Mouse (Mus musculus) stomach, embryonic 15.5 days (tissue): ENCODE data around the gene Nudt2. TPM values are rescaled to one million over a fixed set of nuclear protein-coding genes. Genes with fewer than 3 reads are reported as not detected.

ENCODE experiments used
- ATAC-seq: fragments of 200-750 bp; cut with Nextera tagmentation; 2 replicates; pipeline ENCODE4 v1.8.0; 2017; ENCODE audit warnings: low read depth, moderate number of reproducible peaks, moderate TSS enrichment; ENCODE audit not compliant: insufficient read depth, low FRiP score
- H3K27ac ChIP-seq: fragments of 300-500 bp; sonication (generic); 2 replicates; pipeline ENCODE4 v1.5.1; 2015; ENCODE audit warnings: mild to moderate bottlenecking, inconsistent platforms
- H3K27me3 ChIP-seq: fragments of 300-500 bp; sonication (generic); replicated peaks from 2 replicates; pipeline ENCODE4 v1.6.1; 2015; ENCODE audit warnings: inconsistent platforms
- H3K36me3 ChIP-seq: fragments of 300-500 bp; sonication (generic); 2 replicates; pipeline ENCODE4 v1.6.1; 2015; ENCODE audit warnings: inconsistent platforms
- H3K4me1 ChIP-seq: fragments of 300-500 bp; sonication (generic); 2 replicates; pipeline ENCODE4 v1.6.1; 2015; ENCODE audit warnings: inconsistent platforms
- H3K4me2 ChIP-seq: fragments of 300-500 bp; sonication (generic); 2 replicates; pipeline ENCODE4 v1.6.1; 2015; ENCODE audit warnings: mild to moderate bottlenecking, inconsistent platforms
- H3K4me3 ChIP-seq: fragments of 300-500 bp; sonication (generic); replicated peaks from 2 replicates; pipeline ENCODE4 v1.5.1; 2015; ENCODE audit warnings: inconsistent platforms
- H3K9ac ChIP-seq: fragments of 300-500 bp; sonication (generic); 2 replicates; pipeline ENCODE4 v1.6.1; 2015; ENCODE audit warnings: inconsistent platforms
- H3K9me3 ChIP-seq: fragments of 300-500 bp; sonication (generic); 2 replicates; pipeline ENCODE4 v1.6.1; 2016; ENCODE audit warnings: inconsistent platforms
- WGBS: fragments of 180-500 bp; shearing (Covaris S2); methylation state at CpG from one replicate; pipeline ENCODE4 v1.1.7; 2015; 5-methylcytosine and 5-hydroxymethylcytosine counted together
- polyA plus RNA-seq: library from polyadenylated mRNA; unstranded; fragments of >200 nt; fragmentation: Nextera tagmentation; extraction: Ambion mirVana; gene quantifications from 2 replicates; pipeline ENCODE4 v1.2.1, GENCODE M21; 2015

The Nudt2 gene
- polyA plus RNA-seq, 1 experiment from 2014 or later, result 55.7 TPM

GRCm38 (mm10) chr4:41470684-41471383 lies 5.9 kb downstream of the Nudt2 start:
- Histone ChIP-seq H3K27ac (no peak overlapping the region), H3K4me1 (peaks cover 5% of the 10 kb centered on the region), H3K4me3 (no peak overlapping the region), H3K4me2 (no peak overlapping the region), H3K9me3 (no peaks in the 10 kb centered on the region), H3K27me3 (no peaks in the 10 kb centered on the region), H3K9ac (no peak overlapping the region), H3K36me3 (no peaks in the 10 kb centered on the region)
- ATAC-seq, result no peak
- WGBS, result 51% methylated on average over 5 of the region's 5 CpGs

GRCm38 (mm10) chr4:41471384-41471689 lies 6.4 kb downstream of the Nudt2 start:
- WGBS, result 79% methylated on average over 1 of the region's 1 CpGs
- no peaks in the 10 kb centered on the region for H3K36me3 ChIP-seq
- no peak overlapping the region for H3K4me3 ChIP-seq
- no peak overlapping the region for H3K27ac ChIP-seq
- no peak for ATAC-seq
- H3K9ac ChIP-seq, result no peak overlapping the region
- no peaks in the 10 kb centered on the region for H3K27me3 ChIP-seq
- no peaks in the 10 kb centered on the region for H3K9me3 ChIP-seq
- peaks cover 3% of the 10 kb centered on the region; the same call in 1 of the 2 replicates for H3K4me1 ChIP-seq
- no peak overlapping the region for H3K4me2 ChIP-seq

- 83% methylated on average over 9 of the region's 9 CpGs for WGBS
- no peaks in the 10 kb centered on the region for H3K9me3 ChIP-seq
- H3K4me1 ChIP-seq, result peaks cover 7% of the 10 kb centered on the region; the same call in 1 of the 2 replicates
- H3K4me2 ChIP-seq, result no peak overlapping the region
- no peak overlapping the region for H3K4me3 ChIP-seq
- no peaks in the 10 kb centered on the region for H3K27me3 ChIP-seq
- H3K36me3 ChIP-seq, result no peaks in the 10 kb centered on the region
- no peak overlapping the region for H3K9ac ChIP-seq
- ATAC-seq, result no peak
- H3K27ac ChIP-seq, result no peak overlapping the region
These were observed 12.8 kb downstream of the Nudt2 start for GRCm38 (mm10) chr4:41477648-41478160.

- Histone ChIP-seq H3K4me2 (no peak overlapping the region), H3K4me1 (peaks cover 7% of the 10 kb centered on the region; the same call in 1 of the 2 replicates), H3K27ac (peak overlapping the region; percentile 81), H3K36me3 (no peaks in the 10 kb centered on the region), H3K9ac (no peak overlapping the region), H3K27me3 (no peaks in the 10 kb centered on the region), H3K4me3 (no peak overlapping the region), H3K9me3 (no peaks in the 10 kb centered on the region)
- ATAC-seq, result no peak
- WGBS, result 57% methylated on average over 4 of the region's 4 CpGs
These were observed 14.0 kb downstream of the Nudt2 start for GRCm38 (mm10) chr4:41478751-41479455.

GRCm38 (mm10) chr4:41479456-41479804 lies 14.5 kb downstream of the Nudt2 start:
- ATAC-seq, result peak; percentile 80

GRCm38 (mm10) chr4:41480254-41480653 lies 15.3 kb downstream of the Nudt2 start:
- H3K4me3 ChIP-seq, result no peak overlapping the region
- H3K27me3 ChIP-seq, result no peaks in the 10 kb centered on the region
- H3K36me3 ChIP-seq, result no peaks in the 10 kb centered on the region
- H3K9ac ChIP-seq, result no peak overlapping the region
- WGBS, result 62% methylated on average over 8 of the region's 8 CpGs
- H3K9me3 ChIP-seq, result no peaks in the 10 kb centered on the region
- H3K4me1 ChIP-seq, result peaks cover 7% of the 10 kb centered on the region; the same call in 1 of the 2 replicates
- H3K4me2 ChIP-seq, result no peak overlapping the region
- no peak for ATAC-seq
- H3K27ac ChIP-seq, result peak overlapping the region; percentile 81

More at GRCm38 (mm10) chr4:41479456-41479804, 14.5 kb downstream of the Nudt2 start:
- Histone ChIP-seq H3K9me3 (no peaks in the 10 kb centered on the region), H3K4me3 (no peak overlapping the region), H3K27ac (peak overlapping the region; percentile 81), H3K27me3 (no peaks in the 10 kb centered on the region), H3K36me3 (no peaks in the 10 kb centered on the region), H3K4me1 (peaks cover 7% of the 10 kb centered on the region; the same call in 1 of the 2 replicates), H3K4me2 (no peak overlapping the region), H3K9ac (no peak overlapping the region)
- 52% methylated on average over 1 of the region's 1 CpGs for WGBS

- Histone ChIP-seq H3K4me2 (no peak overlapping the region), H3K27me3 (no peaks in the 10 kb centered on the region), H3K4me1 (peaks cover 7% of the 10 kb centered on the region; the same call in 1 of the 2 replicates), H3K36me3 (no peaks in the 10 kb centered on the region), H3K27ac (peak overlapping the region; percentile 70), H3K4me3 (no peak overlapping the region), H3K9ac (no peak overlapping the region), H3K9me3 (no peaks in the 10 kb centered on the region)
- ATAC-seq, result peak; percentile 61
- WGBS, result 30% methylated on average over 6 of the region's 6 CpGs
These were observed 16.7 kb downstream of the Nudt2 start for GRCm38 (mm10) chr4:41481601-41482017.

GRCm38 (mm10) chr4:41492951-41493350 lies 28.0 kb downstream of the Nudt2 start:
- H3K4me1 ChIP-seq, result peaks cover 6% of the 10 kb centered on the region
- H3K27me3 ChIP-seq, result peaks cover 14% of the 10 kb centered on the region
- WGBS, result 77% methylated on average over 7 of the region's 7 CpGs
- no peak overlapping the region for H3K4me2 ChIP-seq
- no peak overlapping the region for H3K4me3 ChIP-seq
- no peak for ATAC-seq
- no peak overlapping the region for H3K9ac ChIP-seq
- no peaks in the 10 kb centered on the region for H3K9me3 ChIP-seq
- no peak overlapping the region; the same call in 1 of the 2 replicates for H3K27ac ChIP-seq
- H3K36me3 ChIP-seq, result no peaks in the 10 kb centered on the region

- H3K36me3 ChIP-seq, result no peaks in the 10 kb centered on the region
- 55% methylated on average over 3 of the region's 3 CpGs for WGBS
- peaks cover 20% of the 10 kb centered on the region for H3K27me3 ChIP-seq
- ATAC-seq, result peak; percentile 53; the same call in 1 of the 2 replicates
- H3K9ac ChIP-seq, result no peak overlapping the region
- no peak overlapping the region for H3K4me2 ChIP-seq
- H3K4me3 ChIP-seq, result no peak overlapping the region
- peaks cover 12% of the 10 kb centered on the region for H3K4me1 ChIP-seq
- H3K27ac ChIP-seq, result no peak overlapping the region; the same call in 1 of the 2 replicates
- H3K9me3 ChIP-seq, result no peaks in the 10 kb centered on the region
These were observed 28.6 kb downstream of the Nudt2 start for GRCm38 (mm10) chr4:41493464-41494116.

GRCm38 (mm10) chr4:41494378-41494777 lies 29.4 kb downstream of the Nudt2 start:
- peaks cover 28% of the 10 kb centered on the region for H3K27me3 ChIP-seq
- no peak overlapping the region for H3K4me2 ChIP-seq
- WGBS, result 36% methylated on average over 3 of the region's 3 CpGs
- H3K9me3 ChIP-seq, result no peaks in the 10 kb centered on the region
- no peak overlapping the region for H3K4me3 ChIP-seq
- H3K9ac ChIP-seq, result no peak overlapping the region
- no peak overlapping the region for H3K27ac ChIP-seq
- no peaks in the 10 kb centered on the region for H3K36me3 ChIP-seq
- ATAC-seq, result no peak
- peaks cover 19% of the 10 kb centered on the region for H3K4me1 ChIP-seq

- Histone ChIP-seq H3K36me3 (no peaks in the 10 kb centered on the region), H3K27ac (no peak overlapping the region), H3K4me1 (peaks cover 19% of the 10 kb centered on the region), H3K4me3 (no peak overlapping the region), H3K27me3 (peaks cover 35% of the 10 kb centered on the region), H3K9ac (no peak overlapping the region), H3K4me2 (no peak overlapping the region), H3K9me3 (no peaks in the 10 kb centered on the region)
- 85% methylated on average over 3 of the region's 4 CpGs for WGBS
- no peak for ATAC-seq
These were observed 30.1 kb downstream of the Nudt2 start for GRCm38 (mm10) chr4:41495076-41495475.

- Histone ChIP-seq H3K9me3 (no peaks in the 10 kb centered on the region), H3K27ac (no peak overlapping the region)
- WGBS, result 87% methylated on average over 11 of the region's 11 CpGs
These were observed 30.9 kb downstream of the Nudt2 start for GRCm38 (mm10) chr4:41495850-41496249.

More at GRCm38 (mm10) chr4:41495850-41496249, 30.9 kb downstream of the Nudt2 start:
- Histone ChIP-seq H3K9ac (no peak overlapping the region), H3K4me3 (no peak overlapping the region), H3K27me3 (peaks cover 43% of the 10 kb centered on the region), H3K4me2 (no peak overlapping the region), H3K36me3 (no peaks in the 10 kb centered on the region), H3K4me1 (peaks cover 19% of the 10 kb centered on the region)
- ATAC-seq, result no peak
